Mouse (Mus musculus): ENCODE measurements around the gene Cmc1. TPM values are rescaled to one million over a fixed set of nuclear protein-coding genes. Genes with fewer than 3 reads are reported as not detected.

The Cmc1 gene
- polyA plus RNA-seq (2016; fragmentation: Nextera tagmentation; extraction: Ambion mirVana) = 40.8 and 44.3 TPM in 2 replicates

DNA sequence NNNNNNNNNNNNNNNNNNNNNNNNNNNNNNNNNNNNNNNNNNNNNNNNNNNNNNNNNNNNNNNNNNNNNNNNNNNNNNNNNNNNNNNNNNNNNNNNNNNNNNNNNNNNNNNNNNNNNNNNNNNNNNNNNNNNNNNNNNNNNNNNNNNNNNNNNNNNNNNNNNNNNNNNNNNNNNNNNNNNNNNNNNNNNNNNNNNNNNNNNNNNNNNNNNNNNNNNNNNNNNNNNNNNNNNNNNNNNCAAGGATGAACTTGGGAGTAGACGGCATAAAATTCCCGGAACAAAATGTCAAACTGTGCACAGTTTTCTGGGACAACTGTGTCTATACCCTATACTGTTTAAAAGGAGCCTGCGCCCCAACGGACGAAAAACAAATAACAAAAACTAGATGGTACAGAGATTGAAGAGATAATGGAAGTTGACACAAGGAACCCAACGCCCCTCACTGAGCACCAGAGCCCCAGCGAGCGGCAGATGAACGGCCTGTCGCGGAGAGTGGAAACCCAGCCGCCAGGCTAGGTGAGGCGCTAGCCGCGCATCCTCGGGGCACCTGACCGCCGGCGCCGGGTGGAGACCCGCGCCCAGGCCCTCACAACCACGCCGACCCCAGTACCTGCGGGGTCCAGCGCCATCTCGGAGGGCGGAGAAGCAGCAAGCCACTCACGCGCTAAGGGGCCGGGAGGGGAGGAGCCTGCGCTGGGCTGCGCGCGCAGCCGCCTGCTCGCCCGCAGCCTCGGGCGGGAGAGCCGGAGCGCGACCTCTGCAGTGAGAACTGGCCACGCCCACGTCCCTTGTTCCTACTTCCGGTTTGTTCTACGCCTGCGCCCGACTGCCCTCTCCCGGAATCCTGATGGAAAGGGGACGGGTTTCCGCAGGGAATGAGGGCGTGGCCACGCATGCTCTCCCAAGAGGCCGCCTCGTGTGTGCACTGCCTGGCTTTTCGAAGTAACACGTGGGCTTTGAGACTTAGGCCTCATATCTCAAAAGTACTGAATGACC, at the start of gene Cmc1:
TSS of gene Cmc1 (minus strand) at position 771 of the 996 bp plus-strand sequence.
- no peaks in the 10 kb centered on the region for H3K9me3 ChIP-seq (replicated peaks)

DNA sequence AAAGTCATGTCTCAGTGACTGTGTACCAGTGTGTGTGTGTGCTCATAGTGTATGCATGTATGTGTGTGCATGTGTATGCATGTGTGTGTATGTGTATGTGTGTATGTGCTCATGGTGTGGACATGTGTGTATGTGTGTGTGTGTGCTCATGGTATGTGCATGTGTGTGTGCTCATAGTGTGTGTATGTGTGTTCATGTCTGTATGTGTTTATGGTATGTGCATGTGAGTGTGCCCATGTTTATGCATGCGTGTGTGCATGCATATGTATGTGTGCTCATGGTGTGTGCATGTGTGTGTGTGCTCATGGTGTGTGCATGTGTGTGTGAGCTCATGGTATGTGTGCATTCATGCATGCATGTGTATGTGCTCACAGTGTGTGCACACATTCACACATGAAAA, 48.6 kb upstream of the Cmc1 start:
- no peaks in the 10 kb centered on the region for H3K4me1 ChIP-seq (replicated peaks)
- H3K4me3 ChIP-seq = no peak overlapping the region
- H3K27me3 ChIP-seq (replicated peaks) = no peaks in the 10 kb centered on the region
- no peak overlapping the region for H3K9ac ChIP-seq
- H3K36me3 ChIP-seq = no peaks in the 10 kb centered on the region
- 74% methylated on average over 1 of the region's 1 CpGs for WGBS
- no peak overlapping the region for H3K27ac ChIP-seq (ENCODE audit: poor library complexity, severe bottlenecking)
- no peak overlapping the region for H3K4me2 ChIP-seq
- ATAC-seq (ENCODE audit: insufficient number of reproducible peaks, low FRiP score) = no peak
- no peaks in the 10 kb centered on the region for H3K9me3 ChIP-seq (replicated peaks)

More for the DNA sequence above, at the start of gene Cmc1:
- Histone ChIP-seq H3K9ac (peak within 1 kb of the TSS; percentile 84), H3K4me2 (peak within 1 kb of the TSS; percentile 74), H3K4me1 (replicated peaks) (peaks cover 12% of the 10 kb centered on the region), H3K36me3 (no peaks in the 10 kb centered on the region), H3K27me3 (replicated peaks) (no peaks in the 10 kb centered on the region), H3K27ac (ENCODE audit: poor library complexity, severe bottlenecking) (peak within 1 kb of the TSS; percentile 45; the same call in 1 of the 2 replicates), H3K4me3 (peak within 1 kb of the TSS; percentile 87)
- under 1% methylated on average over 57 of the region's 58 CpGs for WGBS
- ATAC-seq (ENCODE audit: insufficient number of reproducible peaks, low FRiP score) = peak; percentile 97

DNA sequence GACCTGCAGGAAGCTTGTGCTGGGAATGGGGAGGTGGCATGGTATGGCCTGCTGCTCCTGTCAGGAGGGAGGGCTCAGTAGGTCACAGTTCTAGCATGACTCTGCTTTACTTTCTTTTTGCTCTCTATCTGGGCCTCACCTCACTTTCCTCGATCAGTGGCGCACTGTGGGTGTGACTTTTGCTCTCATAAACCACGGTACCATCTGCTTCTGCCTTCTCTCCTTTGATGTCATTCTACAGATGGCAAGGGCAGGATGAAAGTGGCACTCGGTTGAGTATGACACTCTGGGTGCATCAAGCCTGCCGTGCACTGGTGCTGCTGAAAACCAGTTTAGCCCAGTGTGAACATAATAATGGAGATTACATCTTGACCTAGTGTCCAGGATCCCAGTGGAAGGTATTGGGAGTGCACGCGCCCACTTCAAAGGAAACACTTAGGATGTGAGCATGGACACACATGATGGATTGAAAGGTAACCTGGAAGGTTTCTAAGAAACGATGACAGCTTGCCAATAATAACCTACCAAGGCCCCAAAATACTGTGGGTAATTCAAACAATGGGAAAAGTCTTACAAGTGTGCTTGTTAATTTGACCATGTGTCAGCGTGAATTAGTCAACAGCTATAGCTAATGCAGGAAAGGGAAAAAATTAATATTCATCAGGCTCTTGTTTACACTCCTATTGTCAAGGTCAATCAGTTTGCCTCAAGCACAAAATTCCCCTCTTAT, 46.8 kb upstream of the Cmc1 start:
- Histone ChIP-seq H3K4me2 (no peak overlapping the region), H3K36me3 (no peaks in the 10 kb centered on the region), H3K9ac (no peak overlapping the region), H3K4me1 (replicated peaks) (no peaks in the 10 kb centered on the region), H3K9me3 (replicated peaks) (no peaks in the 10 kb centered on the region), H3K4me3 (no peak overlapping the region), H3K27me3 (replicated peaks) (no peaks in the 10 kb centered on the region), H3K27ac (ENCODE audit: poor library complexity, severe bottlenecking) (no peak overlapping the region)
- WGBS = 83% methylated on average over 9 of the region's 9 CpGs
- ATAC-seq (ENCODE audit: insufficient number of reproducible peaks, low FRiP score) = no peak

DNA sequence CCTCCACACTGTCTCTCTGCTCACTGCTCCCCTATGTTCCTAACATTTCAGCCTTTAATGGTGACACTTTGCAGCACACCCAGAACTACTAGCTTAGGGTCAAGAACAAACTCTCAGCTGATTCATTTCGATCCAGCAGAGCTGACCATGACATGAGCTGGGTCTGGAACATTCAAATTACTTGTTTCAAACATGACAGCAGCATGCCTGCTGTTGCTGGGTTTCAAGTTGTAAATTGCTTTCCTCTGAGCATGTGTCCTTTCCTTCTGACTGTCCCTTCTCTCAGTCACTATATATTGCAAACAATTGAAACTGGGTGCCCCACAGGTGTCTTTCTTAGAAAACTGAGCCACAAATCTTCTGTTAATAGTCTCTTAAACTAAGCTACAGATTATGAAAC, 43.3 kb upstream of the Cmc1 start:
- H3K4me2 ChIP-seq = no peak overlapping the region
- H3K27ac ChIP-seq (ENCODE audit: poor library complexity, severe bottlenecking) = no peak overlapping the region
- no peak overlapping the region for H3K9ac ChIP-seq
- H3K4me1 ChIP-seq (replicated peaks) = no peaks in the 10 kb centered on the region
- H3K4me3 ChIP-seq = no peak overlapping the region
- WGBS = 82% methylated on average over 1 of the region's 1 CpGs
- H3K9me3 ChIP-seq (replicated peaks) = no peaks in the 10 kb centered on the region
- ATAC-seq (ENCODE audit: insufficient number of reproducible peaks, low FRiP score) = no peak
- H3K36me3 ChIP-seq = no peaks in the 10 kb centered on the region
- H3K27me3 ChIP-seq (replicated peaks) = no peaks in the 10 kb centered on the region

DNA sequence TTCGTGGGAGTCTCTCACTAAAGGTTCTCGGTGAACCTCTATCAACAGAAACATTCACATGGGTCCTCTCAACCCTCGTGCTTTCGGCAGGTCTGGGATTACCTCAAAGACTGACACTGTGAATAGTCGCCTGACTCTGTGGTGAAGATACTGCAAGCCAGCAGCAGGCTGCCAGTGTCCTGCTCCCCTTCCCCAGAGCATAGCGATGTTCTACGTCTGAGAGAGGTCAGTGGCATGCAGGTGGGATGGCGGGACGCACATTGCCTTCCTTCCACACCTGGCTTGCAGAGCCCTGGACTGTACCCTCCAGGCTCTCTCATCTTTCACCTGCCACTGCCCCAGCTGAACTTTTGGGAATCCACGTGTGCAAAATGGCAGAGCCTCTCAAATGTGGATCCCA, 41.3 kb upstream of the Cmc1 start:
- Histone ChIP-seq H3K9me3 (replicated peaks) (no peaks in the 10 kb centered on the region), H3K4me3 (no peak overlapping the region), H3K27ac (ENCODE audit: poor library complexity, severe bottlenecking) (no peak overlapping the region), H3K27me3 (replicated peaks) (no peaks in the 10 kb centered on the region), H3K4me2 (no peak overlapping the region), H3K9ac (no peak overlapping the region), H3K36me3 (no peaks in the 10 kb centered on the region), H3K4me1 (replicated peaks) (no peaks in the 10 kb centered on the region)
- ATAC-seq (ENCODE audit: insufficient number of reproducible peaks, low FRiP score) = no peak
- 64% methylated on average over 10 of the region's 10 CpGs for WGBS

DNA sequence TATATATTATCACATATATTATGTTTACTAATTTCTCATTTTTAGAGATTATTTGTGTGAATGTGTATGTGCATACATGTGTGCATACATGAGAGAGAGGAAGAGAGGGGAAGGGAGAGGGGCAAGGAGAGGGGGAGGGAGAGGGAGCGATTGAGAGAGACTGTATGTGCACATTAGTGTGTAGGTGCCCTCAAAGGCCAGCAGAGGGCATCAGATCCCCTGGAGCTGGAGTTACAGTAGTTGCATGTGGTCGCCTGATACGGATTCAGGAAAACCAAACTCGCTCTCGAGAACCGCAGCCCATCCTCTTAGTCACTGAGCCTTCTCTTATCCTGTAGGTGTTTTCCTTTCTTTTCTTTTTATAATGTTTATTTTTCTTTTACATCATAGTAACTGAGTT, 38.4 kb upstream of the Cmc1 start:
- H3K4me3 ChIP-seq = no peak overlapping the region
- no peaks in the 10 kb centered on the region for H3K36me3 ChIP-seq
- no peak overlapping the region for H3K9ac ChIP-seq
- no peak for ATAC-seq (ENCODE audit: insufficient number of reproducible peaks, low FRiP score)
- no peak overlapping the region for H3K4me2 ChIP-seq
- no peaks in the 10 kb centered on the region for H3K9me3 ChIP-seq (replicated peaks)
- no peak overlapping the region for H3K27ac ChIP-seq (ENCODE audit: poor library complexity, severe bottlenecking)
- 91% methylated on average over 6 of the region's 6 CpGs for WGBS
- no peaks in the 10 kb centered on the region for H3K27me3 ChIP-seq (replicated peaks)
- no peaks in the 10 kb centered on the region for H3K4me1 ChIP-seq (replicated peaks)

DNA sequence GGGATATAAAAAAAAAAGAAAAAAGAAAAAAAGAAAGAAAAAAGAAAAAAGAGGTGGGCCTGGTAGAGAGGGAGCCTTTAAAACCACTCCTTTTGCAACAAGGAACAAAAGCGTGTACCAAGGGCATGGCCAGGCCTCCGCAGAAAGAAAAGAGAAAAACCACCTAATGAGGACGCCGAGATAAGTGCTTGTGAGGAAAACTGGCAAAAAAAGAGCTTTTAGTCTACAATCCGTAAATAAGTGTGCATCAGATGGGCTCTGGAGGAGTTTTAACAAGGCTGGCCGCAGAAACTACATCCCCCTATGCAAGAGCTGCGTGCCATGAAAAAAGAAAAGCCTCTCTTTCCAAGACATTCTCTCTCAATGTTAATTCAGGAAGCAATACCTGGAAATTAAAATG, 37.4 kb upstream of the Cmc1 start:
- Histone ChIP-seq H3K9ac (no peak overlapping the region), H3K4me3 (no peak overlapping the region), H3K36me3 (no peaks in the 10 kb centered on the region), H3K4me2 (no peak overlapping the region), H3K27ac (ENCODE audit: poor library complexity, severe bottlenecking) (no peak overlapping the region), H3K4me1 (replicated peaks) (no peaks in the 10 kb centered on the region), H3K27me3 (replicated peaks) (no peaks in the 10 kb centered on the region), H3K9me3 (replicated peaks) (no peaks in the 10 kb centered on the region)
- no peak for ATAC-seq (ENCODE audit: insufficient number of reproducible peaks, low FRiP score)
- WGBS = 85% methylated on average over 7 of the region's 7 CpGs

DNA sequence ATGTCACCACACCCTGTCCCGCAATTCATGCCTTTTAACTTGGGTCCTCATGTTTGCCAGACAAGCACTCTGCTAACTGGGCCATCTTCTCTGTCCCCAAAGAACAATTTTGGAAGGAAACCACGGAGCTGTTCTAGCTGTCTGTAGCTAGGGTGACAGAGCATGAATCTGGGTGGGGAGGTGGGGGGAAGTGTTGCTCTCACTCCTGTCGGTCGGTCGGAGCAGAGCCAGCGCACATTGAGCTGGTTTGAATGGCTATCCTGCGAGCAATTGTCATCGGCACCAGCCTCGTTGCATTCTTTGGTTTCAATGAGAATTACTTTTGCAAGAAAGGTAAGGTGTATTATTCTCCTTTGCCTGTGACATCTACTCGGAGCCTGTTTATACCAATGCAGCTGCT, 36.8 kb upstream of the Cmc1 start:
- ATAC-seq (ENCODE audit: insufficient number of reproducible peaks, low FRiP score) = no peak
- H3K4me2 ChIP-seq = no peak overlapping the region
- H3K9me3 ChIP-seq (replicated peaks) = no peaks in the 10 kb centered on the region
- no peak overlapping the region for H3K27ac ChIP-seq (ENCODE audit: poor library complexity, severe bottlenecking)
- whole genome bisulfite sequencing = 83% methylated on average over 10 of the region's 10 CpGs
- no peaks in the 10 kb centered on the region for H3K36me3 ChIP-seq
- H3K27me3 ChIP-seq (replicated peaks) = no peaks in the 10 kb centered on the region
- H3K4me1 ChIP-seq (replicated peaks) = no peaks in the 10 kb centered on the region
- no peak overlapping the region for H3K9ac ChIP-seq
- H3K4me3 ChIP-seq = no peak overlapping the region

DNA sequence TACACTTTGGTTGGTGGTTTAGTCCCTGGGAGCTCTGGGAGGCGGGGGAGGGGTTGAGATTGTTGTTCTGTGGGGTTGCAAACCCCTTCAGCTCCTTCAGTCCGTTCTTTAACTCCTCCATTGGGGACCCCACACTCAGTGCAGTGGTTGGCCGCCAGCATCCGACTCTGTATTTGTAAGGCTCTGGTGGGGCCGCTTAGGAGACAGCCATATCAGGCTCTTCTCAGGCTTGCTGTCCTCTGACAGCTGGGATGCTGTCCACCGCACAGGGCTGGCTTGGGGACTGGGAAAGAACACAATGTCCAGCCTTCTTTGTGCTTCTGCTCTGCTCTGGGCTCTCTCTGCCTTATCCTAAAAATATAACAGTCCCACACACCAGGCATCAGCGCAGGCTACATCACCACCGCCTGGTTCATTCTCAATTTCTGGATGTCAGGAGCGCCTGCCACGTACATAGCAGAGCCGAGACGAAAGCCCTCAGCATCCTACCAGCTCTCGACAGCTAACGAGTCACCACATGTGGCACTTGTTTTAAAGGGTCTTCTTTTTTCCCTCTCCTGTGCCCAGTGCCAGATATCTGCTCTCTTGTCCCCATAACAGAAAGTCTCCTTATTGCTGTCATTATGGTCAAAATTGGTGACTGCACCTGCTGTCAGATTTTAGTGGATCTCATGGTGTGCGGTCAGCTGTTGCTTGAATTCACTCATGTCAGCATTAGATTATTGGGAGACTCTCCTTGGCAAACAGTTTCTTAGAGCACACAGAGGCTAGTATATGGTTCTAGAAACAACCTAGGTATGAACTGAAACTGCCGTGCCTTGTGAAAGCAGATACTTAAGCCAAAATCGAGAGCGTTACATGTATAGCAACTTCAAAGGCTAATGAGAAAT, 29.4 kb upstream of the Cmc1 start:
- Histone ChIP-seq H3K9me3 (replicated peaks) (no peaks in the 10 kb centered on the region), H3K27ac (ENCODE audit: poor library complexity, severe bottlenecking) (no peak overlapping the region), H3K9ac (no peak overlapping the region), H3K27me3 (replicated peaks) (no peaks in the 10 kb centered on the region), H3K4me2 (no peak overlapping the region), H3K4me1 (replicated peaks) (no peaks in the 10 kb centered on the region), H3K4me3 (no peak overlapping the region), H3K36me3 (no peaks in the 10 kb centered on the region)
- no peak for ATAC-seq (ENCODE audit: insufficient number of reproducible peaks, low FRiP score)
- 69% methylated on average over 18 of the region's 18 CpGs for WGBS

DNA sequence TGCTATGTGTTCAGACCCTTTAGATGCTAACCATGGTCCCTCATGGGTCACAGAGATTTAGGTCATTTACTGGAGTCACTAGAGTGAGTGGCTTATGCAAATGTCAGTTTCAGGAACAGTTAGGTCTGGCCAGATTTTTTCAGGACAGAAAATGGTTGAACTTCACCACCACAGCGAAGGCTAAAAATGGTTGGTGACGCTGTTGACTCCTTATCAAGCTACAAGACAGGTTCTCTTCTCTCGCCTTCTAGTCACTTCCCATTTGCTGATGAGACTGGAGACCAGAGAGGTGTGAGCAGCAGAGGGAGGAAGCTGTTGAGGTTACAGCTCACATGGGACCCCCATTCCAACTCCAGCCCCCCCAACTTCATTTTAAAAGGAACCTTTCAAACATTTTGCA, 26.7 kb upstream of the Cmc1 start:
- Histone ChIP-seq H3K9me3 (replicated peaks) (peaks cover 3% of the 10 kb centered on the region), H3K36me3 (no peaks in the 10 kb centered on the region), H3K4me3 (no peak overlapping the region), H3K27ac (ENCODE audit: poor library complexity, severe bottlenecking) (no peak overlapping the region), H3K9ac (no peak overlapping the region), H3K27me3 (replicated peaks) (no peaks in the 10 kb centered on the region), H3K4me1 (replicated peaks) (no peaks in the 10 kb centered on the region), H3K4me2 (no peak overlapping the region)
- no peak for ATAC-seq (ENCODE audit: insufficient number of reproducible peaks, low FRiP score)
- WGBS = 52% methylated on average over 3 of the region's 3 CpGs

All from heart, embryonic 12.5 days (tissue).